In the genomic region with DNA sequence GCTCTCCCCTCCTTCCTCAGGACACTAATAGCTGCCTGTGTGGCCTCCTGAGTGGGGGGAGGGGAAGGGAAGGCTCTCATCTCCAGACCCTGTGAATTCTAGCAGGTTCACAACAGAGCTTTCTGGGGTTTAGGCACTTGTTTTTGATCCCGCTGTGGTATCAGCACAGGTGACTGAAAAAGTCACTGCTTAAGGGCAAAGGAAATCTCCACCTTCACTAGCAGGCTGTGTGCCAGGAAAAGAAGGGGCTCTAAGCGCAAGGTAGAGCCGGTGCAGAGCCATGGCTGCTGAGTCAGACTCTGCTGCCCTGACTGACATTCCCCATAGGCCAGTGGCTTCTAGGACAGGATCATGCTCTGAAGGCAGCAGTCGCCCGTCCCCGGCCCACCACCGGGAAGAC, we compare ENCODE assay signal across 1 mouse cellular context.
TF ChIP-seq lines count a peak whose summit lies in the region.

No protein-coding gene starts in this region.

TF ChIP-seq in myocyte, 11 proteins besides CTCF, POLR2A, EP300 and RAD21 (continued from another document):
- TF ChIP-seq SRF (IDR thresholded peaks at IDR 0.05; ENCODE audit: control insufficient read depth, insufficient read length, low read depth) = no peak
